Mouse (Mus musculus) small intestine, adult 2 months (tissue): ENCODE data around the gene Txnip. TPM values are rescaled to one million over a fixed set of nuclear protein-coding genes. Genes with fewer than 3 reads are reported as not detected.

Experiments used
- H3K27ac ChIP-seq: fragments of 200-500 bp; 2 replicates; pipeline ENCODE4 v1.5.1; 2012; ENCODE audit warnings: low read depth, low read length, control low read depth, inconsistent platforms; ENCODE audit not compliant: insufficient read depth
- H3K27me3 ChIP-seq: fragments of 200-500 bp; 2 replicates; pipeline ENCODE4 v1.6.1; 2012; ENCODE audit warnings: mild to moderate bottlenecking, moderate library complexity, low read length, inconsistent platforms; ENCODE audit not compliant: control insufficient read depth, insufficient read depth
- H3K36me3 ChIP-seq: fragments of 200-500 bp; 2 replicates; pipeline ENCODE4 v1.6.1; 2012; ENCODE audit warnings: mild to moderate bottlenecking, low read length, control low read depth, inconsistent platforms; ENCODE audit not compliant: control insufficient read depth, insufficient read depth
- H3K4me1 ChIP-seq: fragments of 200-500 bp; 2 replicates; pipeline ENCODE4 v1.6.1; 2012; ENCODE audit warnings: low read length, inconsistent platforms, mixed read lengths; ENCODE audit not compliant: control insufficient read depth, insufficient read depth, insufficient read length
- H3K4me3 ChIP-seq: fragments of 200-500 bp; 2 replicates; pipeline ENCODE4 v1.5.1; 2012; ENCODE audit warnings: low read depth, mild to moderate bottlenecking, control low read depth, inconsistent platforms, low read length, moderate library complexity
- CTCF ChIP-seq: fragments of 200-500 bp; IDR thresholded peaks from 2 replicates; pipeline ENCODE4 v1.5.1; 2012; ENCODE audit warnings: low read depth, mild to moderate bottlenecking, control low read depth, inconsistent platforms, low read length, moderate library complexity, mixed read lengths; ENCODE audit not compliant: insufficient replicate concordance, insufficient read length; ENCODE audit errors: extremely low read depth
- POLR2A ChIP-seq: fragments of 200-500 bp; IDR thresholded peaks from 2 replicates; pipeline ENCODE4 v1.6.1; 2012; ENCODE audit warnings: low read depth, mild to moderate bottlenecking, control low read depth, inconsistent platforms, low read length, moderate library complexity
- WGBS: fragments of 180-500 bp; shearing (Covaris S2); methylation state at CpG from one replicate; pipeline ENCODE4 v1.1.7; 2018; 5-methylcytosine and 5-hydroxymethylcytosine counted together
- polyA plus RNA-seq: library from polyadenylated mRNA; depleted of rRNA; stranded (reverse); fragments of >200 nt; gene quantifications from 2 replicates; pipeline ENCODE4 v1.2.3, GENCODE M21; 2012

The Txnip gene
- polyA plus RNA-seq, 1 experiment: 384 TPM

- H3K4me1 ChIP-seq: peaks cover 23% of the 10 kb centered on the region; the same call in 1 of the 2 replicates
Observed at GRCm38 (mm10) chr3:96563267-96563666, 5.5 kb downstream of the Txnip start.

GRCm38 (mm10) chr3:96563911-96564632 lies 6.3 kb downstream of the Txnip start:
- H3K4me1 ChIP-seq: peaks cover 23% of the 10 kb centered on the region; the same call in 1 of the 2 replicates
- WGBS: 4% methylated on average over 10 of the region's 10 CpGs
- peak overlapping the region; percentile 77 for H3K27ac ChIP-seq
- no peaks in the 10 kb centered on the region for H3K27me3 ChIP-seq
- peaks cover 27% of the 10 kb centered on the region for H3K36me3 ChIP-seq
- no peak overlapping the region for H3K4me3 ChIP-seq
- no peak for TF ChIP-seq CTCF
- no peak for TF ChIP-seq POLR2A

More at GRCm38 (mm10) chr3:96563267-96563666, 5.5 kb downstream of the Txnip start:
- Histone ChIP-seq H3K36me3 (peaks cover 32% of the 10 kb centered on the region), H3K27ac (peak overlapping the region; percentile 36), H3K27me3 (no peaks in the 10 kb centered on the region), H3K4me3 (no peak overlapping the region)
- WGBS: 47% methylated on average over 8 of the region's 8 CpGs
- no peak for TF ChIP-seq CTCF
- no peak for TF ChIP-seq POLR2A

GRCm38 (mm10) chr3:96564633-96565032 lies 6.9 kb downstream of the Txnip start:
- no peaks in the 10 kb centered on the region for H3K27me3 ChIP-seq
- H3K36me3 ChIP-seq: peaks cover 22% of the 10 kb centered on the region
- peak overlapping the region; percentile 77 for H3K27ac ChIP-seq
- 5% methylated on average over 7 of the region's 7 CpGs for WGBS
- H3K4me1 ChIP-seq: peaks cover 23% of the 10 kb centered on the region; the same call in 1 of the 2 replicates
- no peak for TF ChIP-seq CTCF
- no peak for TF ChIP-seq POLR2A
- no peak overlapping the region for H3K4me3 ChIP-seq

GRCm38 (mm10) chr3:96565105-96565504 lies 7.3 kb downstream of the Txnip start:
- Histone ChIP-seq H3K27ac (no peak overlapping the region), H3K4me1 (peaks cover 23% of the 10 kb centered on the region; the same call in 1 of the 2 replicates), H3K4me3 (no peak overlapping the region), H3K27me3 (no peaks in the 10 kb centered on the region), H3K36me3 (peaks cover 18% of the 10 kb centered on the region)
- no peak for TF ChIP-seq CTCF
- no peak for TF ChIP-seq POLR2A
- 72% methylated on average over 3 of the region's 3 CpGs for WGBS

- TF ChIP-seq POLR2A (no peak), CTCF (no peak)
- WGBS: 25% methylated on average over 8 of the region's 8 CpGs
- no peaks in the 10 kb centered on the region for H3K27me3 ChIP-seq
- peaks cover 2% of the 10 kb centered on the region; the same call in 1 of the 2 replicates for H3K36me3 ChIP-seq
- H3K27ac ChIP-seq: peak overlapping the region; percentile 36; the same call in 1 of the 2 replicates
- no peak overlapping the region for H3K4me3 ChIP-seq
- H3K4me1 ChIP-seq: peaks cover 30% of the 10 kb centered on the region
Observed at GRCm38 (mm10) chr3:96566661-96567450, 9.1 kb downstream of the Txnip start.

- no peak for TF ChIP-seq POLR2A
- no peak for TF ChIP-seq CTCF
- Histone ChIP-seq H3K4me3 (no peak overlapping the region), H3K27ac (no peak overlapping the region), H3K4me1 (peaks cover 37% of the 10 kb centered on the region), H3K36me3 (no peaks in the 10 kb centered on the region), H3K27me3 (no peaks in the 10 kb centered on the region)
- 78% methylated on average over 8 of the region's 8 CpGs for WGBS
Observed at GRCm38 (mm10) chr3:96568605-96569004, 10.8 kb downstream of the Txnip start.

GRCm38 (mm10) chr3:96569506-96569905 lies 11.7 kb downstream of the Txnip start:
- H3K27ac ChIP-seq: no peak overlapping the region
- 90% methylated on average over 13 of the region's 13 CpGs for WGBS
- TF ChIP-seq CTCF (no peak), POLR2A (no peak)
- no peaks in the 10 kb centered on the region for H3K27me3 ChIP-seq
- peaks cover 35% of the 10 kb centered on the region for H3K4me1 ChIP-seq
- H3K36me3 ChIP-seq: no peaks in the 10 kb centered on the region
- no peak overlapping the region for H3K4me3 ChIP-seq
